Mouse (Mus musculus): ENCODE measurements at regions not wholly inside any gene's neighbourhood (a gene's known extent, or its start where the extent isn't known, plus 50 kb on each side); places are given as distances from the start of the nearest gene placed in this dataset.
"Not testable (repeated sequence)": the region's sequence is repeated elsewhere in the genome, so short reads cannot be mapped to it uniquely, and the experiment has no call there.

DNA sequence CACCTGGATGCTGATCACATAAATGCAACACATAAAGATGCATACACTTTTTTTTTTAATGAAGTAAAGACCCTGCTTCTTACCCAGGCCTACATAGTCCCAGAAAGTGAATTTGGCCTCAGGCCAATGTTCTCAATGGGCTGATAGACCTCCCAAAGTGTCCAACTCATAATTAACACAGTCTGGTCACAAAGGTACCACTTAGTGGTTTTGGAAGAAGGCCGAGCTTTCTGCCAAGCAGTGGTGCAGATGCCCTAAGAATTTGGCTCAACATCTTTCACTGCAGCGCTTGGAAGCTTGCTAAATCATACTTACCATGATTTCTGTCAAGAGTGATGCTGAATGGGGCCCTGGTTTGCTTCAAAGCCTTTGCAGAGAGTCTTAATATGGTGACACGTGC, 706.4 kb upstream of the Rag2 start:
- no peak for DNase-seq

DNA sequence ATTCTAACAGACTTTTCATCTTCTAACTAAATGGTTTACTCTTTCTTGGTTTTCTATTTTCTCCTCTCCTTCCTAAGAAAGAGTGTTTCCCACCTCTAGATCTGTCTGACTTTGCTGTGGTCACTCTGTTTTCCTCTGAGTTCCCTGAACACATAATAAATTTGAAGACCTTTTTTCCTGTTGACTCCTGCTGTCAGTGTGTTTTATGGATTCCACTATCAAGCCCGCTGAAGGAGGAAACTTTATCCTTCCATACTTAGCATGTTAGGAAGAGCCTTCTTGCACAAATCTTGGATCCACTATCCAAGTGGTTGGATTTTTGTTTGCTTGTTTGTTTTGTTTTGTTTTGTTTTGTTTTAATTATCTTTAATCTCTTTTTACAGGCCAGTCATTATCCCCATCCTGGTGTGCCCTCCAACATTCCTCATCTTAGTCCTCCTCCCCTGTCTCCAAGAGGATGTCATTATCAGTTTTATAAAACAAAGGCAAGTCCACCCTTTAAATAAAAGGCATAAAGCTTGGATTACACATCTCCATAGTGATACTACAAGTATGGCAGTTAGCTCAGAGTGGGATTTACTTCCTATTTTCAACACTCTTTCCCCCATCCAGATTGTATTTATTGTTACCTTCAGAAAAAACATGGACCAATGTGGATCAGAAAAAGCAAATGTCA, 704.8 kb upstream of the Rag2 start:
- DNase-seq: no peak

DNA sequence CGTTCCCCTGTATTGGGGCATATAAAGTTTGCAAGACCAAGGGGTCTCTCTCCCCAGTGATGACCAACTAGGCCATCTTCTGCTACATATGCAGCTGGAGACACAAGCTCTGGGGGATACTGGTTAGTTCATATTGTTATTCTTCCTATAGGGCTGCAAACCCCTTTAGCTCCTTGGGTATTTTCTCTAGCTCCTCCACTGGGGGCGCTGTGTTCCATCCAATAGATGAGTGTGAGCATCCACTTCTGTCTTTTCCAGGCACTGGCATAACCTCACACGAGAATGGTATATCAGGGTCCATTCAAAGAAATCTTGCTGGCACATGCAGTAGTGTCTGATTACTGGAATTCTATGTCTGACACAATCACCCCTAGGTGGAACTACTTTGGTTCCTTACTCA, 675.9 kb upstream of the Rag2 start:
- DNase-seq: not testable (repeated sequence)

GRCm38 (mm10) chr2:100959412-100959811, 665.1 kb upstream of the Rag2 start:
- no peak for DNase-seq

GRCm38 (mm10) chr2:100964584-100964983, 659.9 kb upstream of the Rag2 start:
- no peak for DNase-seq

- no peak for DNase-seq
Observed at GRCm38 (mm10) chr2:100977202-100977601, 647.3 kb upstream of the Rag2 start.

GRCm38 (mm10) chr2:100982362-100982761, 642.2 kb upstream of the Rag2 start:
- no peak for DNase-seq

- DNase-seq: no peak
Observed at GRCm38 (mm10) chr2:101015353-101015752, 609.2 kb upstream of the Rag2 start.

GRCm38 (mm10) chr2:101019384-101019783, 605.1 kb upstream of the Rag2 start:
- DNase-seq: no peak

DNA sequence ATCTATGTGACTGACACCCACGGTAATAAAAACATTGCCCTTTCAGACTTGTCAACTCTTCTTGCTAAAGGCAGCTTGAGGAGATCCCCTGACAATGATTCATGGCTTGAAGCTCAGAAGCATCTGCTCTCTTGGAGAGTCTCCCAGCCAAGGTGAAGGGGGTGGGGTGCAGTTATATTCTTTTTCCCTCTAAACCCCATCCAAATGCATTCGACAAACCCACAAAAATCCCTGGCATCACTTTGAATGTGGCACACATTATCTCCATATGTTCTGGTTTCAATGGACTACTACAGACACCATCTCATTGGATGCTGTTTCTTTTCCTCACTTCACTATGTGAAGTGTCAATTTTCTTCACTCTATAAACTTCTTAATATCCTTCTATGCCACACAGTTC, 603.0 kb upstream of the Rag2 start:
- peak in 1 of 2 experiments; percentile 5 for DNase-seq

DNA sequence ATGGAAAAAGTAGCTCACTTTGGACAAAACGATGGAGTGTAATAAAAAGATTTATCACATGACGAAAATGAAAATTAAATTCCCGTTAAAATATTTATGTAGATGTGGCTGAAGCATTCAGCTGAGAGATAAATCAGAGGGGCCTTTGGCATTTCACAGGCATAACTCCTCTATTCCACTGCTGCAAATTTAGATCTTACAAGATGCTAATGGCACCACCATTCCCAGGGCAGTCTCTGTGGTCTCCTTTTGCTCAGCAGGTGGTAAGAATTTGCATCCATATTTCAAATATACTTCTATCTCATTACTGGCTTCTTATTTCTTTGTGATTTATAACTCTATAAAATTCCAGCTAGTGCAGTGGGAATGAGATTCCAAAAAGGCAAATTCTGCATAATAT, 581.5 kb upstream of the Rag2 start:
- DNase-seq: no peak

GRCm38 (mm10) chr2:101062939-101063338, 561.6 kb upstream of the Rag2 start:
- DNase-seq: no peak

GRCm38 (mm10) chr2:101074990-101075389, 549.5 kb upstream of the Rag2 start:
- DNase-seq: no peak

- DNase-seq: no peak
Observed at GRCm38 (mm10) chr2:101080231-101080630, 544.3 kb upstream of the Rag2 start.

DNA sequence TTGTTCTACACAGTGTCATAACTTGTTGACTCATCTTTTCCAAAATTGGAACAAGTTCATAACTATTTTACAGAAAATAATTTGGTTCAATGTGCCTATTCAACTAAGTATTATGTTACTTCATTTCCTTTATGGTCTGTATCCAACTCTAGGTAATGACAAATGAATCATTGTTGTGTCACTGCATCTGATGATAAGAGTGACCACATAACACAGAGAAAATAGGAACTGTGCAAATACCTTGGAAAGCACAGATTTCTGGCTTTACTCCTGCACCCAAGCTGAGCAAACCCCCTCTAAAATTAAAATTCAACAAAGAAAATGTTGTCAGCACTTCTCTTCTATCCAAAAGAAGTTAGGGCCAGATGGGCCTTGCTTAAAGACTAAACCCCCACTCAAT, 540.7 kb upstream of the Rag2 start:
- DNase-seq: no peak

DNA sequence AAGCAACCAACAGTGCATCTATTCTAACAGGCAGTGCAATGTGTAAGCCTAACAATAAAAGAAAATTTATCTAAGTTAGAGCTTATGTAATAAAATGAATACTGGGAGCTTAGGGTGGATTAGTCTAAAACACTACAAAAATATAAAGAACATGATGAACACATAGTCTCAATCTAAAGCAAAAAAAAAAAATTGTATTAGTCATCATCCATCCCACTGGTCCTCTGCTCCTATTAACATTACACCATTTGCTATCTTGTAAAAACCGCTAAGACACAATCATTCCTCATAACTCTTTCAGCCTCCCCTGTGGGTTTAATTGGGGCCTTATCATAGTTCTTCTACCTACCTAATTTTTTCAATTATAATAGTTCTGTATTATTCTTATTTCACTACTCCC, 539.9 kb upstream of the Rag2 start:
- no peak for DNase-seq

GRCm38 (mm10) chr2:101107183-101107872, 517.2 kb upstream of the Rag2 start:
- DNase-seq: peak; percentile 9 to 10

GRCm38 (mm10) chr2:101136867-101137266, 487.7 kb upstream of the Rag2 start:
- DNase-seq: no peak

DNA sequence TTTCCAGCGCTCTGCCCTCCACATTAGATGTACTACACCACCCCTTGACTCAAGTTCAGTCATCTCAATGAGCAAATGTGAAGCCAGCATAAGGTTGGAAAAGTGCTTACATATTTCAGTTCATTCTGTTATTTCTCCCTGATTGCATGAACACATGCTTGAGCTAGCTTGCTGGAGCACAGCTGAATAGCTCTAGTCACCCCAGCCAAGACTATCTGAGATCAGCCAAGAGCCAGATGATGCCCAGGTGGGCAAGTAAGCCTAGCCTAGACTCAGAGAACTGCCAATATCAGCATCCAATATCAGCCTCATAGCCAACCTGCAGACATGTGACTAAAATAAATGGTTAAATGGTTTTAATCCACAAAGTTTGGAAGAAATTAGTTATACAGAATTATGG, 484.6 kb upstream of the Rag2 start:
- DNase-seq: no peak

GRCm38 (mm10) chr2:101156755-101157271, 467.7 kb upstream of the Rag2 start:
- DNase-seq: no peak

DNA sequence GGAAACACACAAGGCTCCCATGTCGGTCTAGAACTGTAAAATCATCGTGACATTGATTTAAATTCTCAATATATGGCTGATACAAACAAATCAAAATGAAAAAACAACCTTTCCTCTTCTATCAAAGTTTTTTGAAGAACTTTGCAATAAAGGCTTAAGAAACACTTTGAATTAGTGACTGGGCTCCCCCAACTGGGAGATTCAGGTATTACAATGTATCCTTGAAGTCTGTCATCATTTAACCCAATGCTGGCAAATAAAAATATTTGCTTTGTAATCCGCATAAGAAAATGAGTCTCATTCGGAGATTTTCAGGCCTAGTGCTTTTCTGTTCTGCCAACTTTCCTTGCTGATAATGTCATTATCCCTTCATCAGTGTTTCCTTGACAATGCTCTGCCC, 465.2 kb upstream of the Rag2 start:
- DNase-seq: peak in 1 of 2 experiments; percentile 19

DNA sequence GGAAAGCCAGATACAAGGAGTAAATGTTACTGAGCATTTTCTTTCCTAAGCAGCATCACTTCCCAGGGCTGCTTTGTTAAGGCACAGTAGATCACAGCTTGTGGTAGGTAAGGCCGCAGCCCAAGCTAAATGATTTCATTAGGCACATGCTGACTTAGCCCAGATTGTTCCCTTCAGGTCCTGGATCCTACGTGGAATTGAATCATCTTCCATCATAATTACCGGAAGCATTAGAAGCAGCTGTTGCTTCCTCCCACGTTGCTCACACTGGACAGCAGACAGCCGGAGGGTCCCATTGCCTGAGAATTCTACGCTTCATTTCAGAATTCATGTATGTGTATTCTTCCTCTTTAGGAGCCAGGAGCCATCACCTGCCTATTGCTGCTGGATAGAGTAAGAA, 458.6 kb upstream of the Rag2 start:
- DNase-seq: no peak

GRCm38 (mm10) chr2:101172806-101173205, 451.7 kb upstream of the Rag2 start:
- peak; percentile 6 to 11 for DNase-seq

DNA sequence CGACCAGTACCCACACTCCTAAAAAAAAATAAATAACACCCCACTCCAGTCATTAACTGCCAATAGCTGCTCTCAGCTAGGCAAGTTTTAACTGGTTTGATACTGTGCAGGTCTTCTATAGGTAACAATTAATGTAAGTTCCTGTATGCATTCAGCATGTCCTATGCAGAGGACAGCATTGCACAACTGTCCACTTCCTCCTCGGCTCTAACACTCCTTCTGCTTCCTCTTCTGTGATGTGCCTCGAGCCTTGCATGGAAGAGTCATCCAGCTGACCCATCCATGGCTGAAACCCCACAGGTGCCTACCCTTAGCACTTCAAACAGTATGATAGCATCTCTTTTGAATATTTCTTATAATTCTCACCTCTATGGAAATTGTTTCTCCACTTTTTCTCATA, 449.4 kb upstream of the Rag2 start:
- no peak for DNase-seq

Data from layer of hippocampus, postnatal 36 days (tissue).